Mouse (Mus musculus) layer of hippocampus, postnatal 25 days (tissue): Measurements from ENCODE around the gene Cnksr1. TPM values are rescaled to one million over a fixed set of nuclear protein-coding genes. Genes with fewer than 3 reads are reported as not detected.
A peak's percentile ranks its signal among the peaks of the same experiment; 100 is the strongest.

Experiments
- DNase-seq, 2 experiments: peaks; one replicate each; pipeline ENCODE4 v3.0.0; 2022; ENCODE audit warnings: mixed read lengths in 2 of 2, low spot score in 1 of 2; ENCODE audit errors: extremely low spot score in 1 of 2
- total RNA-seq, 2 experiments: library from RNA; stranded (reverse); gene quantifications; 2 replicates each; pipeline ENCODE4 v1.2.3; 2021

Cnksr1 gene
- total RNA-seq, 2 experiments from 2014 or later: 0.57 to 0.70 TPM

- DNase-seq: no peak
Measured at GRCm38 (mm10) chr4:134253722-134254324, 15.6 kb upstream of the Cnksr1 start, which contains the start of gene Grrp1. Gene Grrp1 (minus strand): TSS chr4:134254106.

- DNase-seq: no peak
Measured at GRCm38 (mm10) chr4:134252911-134253721, 14.9 kb upstream of the Cnksr1 start.

- no peak for DNase-seq
Measured at GRCm38 (mm10) chr4:134252131-134252910, 14.1 kb upstream of the Cnksr1 start.

- peak in 1 of 2 experiments; percentile 24 for DNase-seq
Measured at GRCm38 (mm10) chr4:134251241-134252130, 13.3 kb upstream of the Cnksr1 start.

GRCm38 (mm10) chr4:134250930-134251240, 12.7 kb upstream of the Cnksr1 start:
- DNase-seq: no peak

GRCm38 (mm10) chr4:134250116-134250929, 12.1 kb upstream of the Cnksr1 start:
- DNase-seq: no peak

- DNase-seq: peak; percentile 66 to 78
Measured at GRCm38 (mm10) chr4:134249651-134250050, 11.5 kb upstream of the Cnksr1 start.

- no peak for DNase-seq
Measured at GRCm38 (mm10) chr4:134246719-134247258, 8.6 kb upstream of the Cnksr1 start, which contains the start of gene Gm30191. Gene Gm30191 (plus strand): TSS chr4:134246935.

GRCm38 (mm10) chr4:134246256-134246655, 8.1 kb upstream of the Cnksr1 start:
- no peak for DNase-seq

- peak; percentile 96 to 97 for DNase-seq
Measured at GRCm38 (mm10) chr4:134245148-134245843, 7.1 kb upstream of the Cnksr1 start, which contains the start of gene Zfp593. Gene Zfp593 (minus strand): TSS chr4:134245592.

GRCm38 (mm10) chr4:134243516-134244250, 5.5 kb upstream of the Cnksr1 start, which contains the start of gene E130218I03Rik:
Gene E130218I03Rik (plus strand): TSS chr4:134243662.
- DNase-seq: no peak

- DNase-seq: no peak
Measured at GRCm38 (mm10) chr4:134238686-134239085, 487 bp upstream of the Cnksr1 start.

- DNase-seq: no peak
Measured at GRCm38 (mm10) chr4:134237582-134238278, 469 bp downstream of the Cnksr1 start.

- DNase-seq: no peak
Measured at GRCm38 (mm10) chr4:134234876-134235275, 3.3 kb downstream of the Cnksr1 start.

GRCm38 (mm10) chr4:134230431-134230830, 7.8 kb downstream of the Cnksr1 start:
- no peak for DNase-seq

- no peak for DNase-seq
Measured at GRCm38 (mm10) chr4:134227194-134227593, 11.0 kb downstream of the Cnksr1 start, which contains the start of gene Catsper4. Gene Catsper4 (minus strand): TSS chr4:134227383.
